Mouse (Mus musculus) cerebellum, postnatal 10 days (tissue): ENCODE measurements around the gene Tpx2.

Experiments used
- DNase-seq, 2 experiments: peaks; one replicate each; pipeline ENCODE4 v3.0.0; 2021; ENCODE audit warnings: mixed read lengths in 2 of 2

Tpx2 gene

GRCm38 (mm10) chr2:152820369-152820768 is 27.4 kb upstream of the Tpx2 start:
- DNase-seq: peak in 1 of 2 experiments; percentile 9

GRCm38 (mm10) chr2:152821023-152821422 is 26.7 kb upstream of the Tpx2 start:
- peak in 1 of 2 experiments; percentile 9 for DNase-seq

- no peak for DNase-seq
Measured at GRCm38 (mm10) chr2:152821566-152821965, 26.2 kb upstream of the Tpx2 start.

GRCm38 (mm10) chr2:152823770-152824169 is 24.0 kb upstream of the Tpx2 start:
- no peak for DNase-seq

- DNase-seq: no peak
Measured at GRCm38 (mm10) chr2:152824438-152825167, 23.2 kb upstream of the Tpx2 start.

- no peak for DNase-seq
Measured at GRCm38 (mm10) chr2:152825168-152825697, 22.5 kb upstream of the Tpx2 start.

GRCm38 (mm10) chr2:152825713-152826112 is 22.1 kb upstream of the Tpx2 start:
- no peak for DNase-seq

GRCm38 (mm10) chr2:152826481-152826880 is 21.3 kb upstream of the Tpx2 start:
- no peak for DNase-seq

- no peak for DNase-seq
Measured at GRCm38 (mm10) chr2:152827321-152828010, 20.3 kb upstream of the Tpx2 start.

- no peak for DNase-seq
Measured at GRCm38 (mm10) chr2:152828011-152828370, 19.8 kb upstream of the Tpx2 start.

GRCm38 (mm10) chr2:152828532-152828931 is 19.2 kb upstream of the Tpx2 start:
- DNase-seq: no peak

- peak; percentile 83 to 87 for DNase-seq
Measured at GRCm38 (mm10) chr2:152829367-152829881, 18.3 kb upstream of the Tpx2 start.

- peak; percentile 89 to 92 for DNase-seq
Measured at GRCm38 (mm10) chr2:152830021-152830921, 17.5 kb upstream of the Tpx2 start.

GRCm38 (mm10) chr2:152831019-152831878 is 16.5 kb upstream of the Tpx2 start, which contains the start of gene Bcl2l1:
TSS of gene Bcl2l1 (minus strand) at chr2:152831728.
- DNase-seq: peak; percentile 98 to 99

- no peak for DNase-seq
Measured at GRCm38 (mm10) chr2:152839256-152839655, 8.5 kb upstream of the Tpx2 start.

GRCm38 (mm10) chr2:152842741-152843140 is 5.0 kb upstream of the Tpx2 start:
- DNase-seq: no peak

- no peak for DNase-seq
Measured at GRCm38 (mm10) chr2:152847057-152847814, 528 bp upstream of the Tpx2 start.

- DNase-seq: no peak
Measured at GRCm38 (mm10) chr2:152848466-152848865, 702 bp downstream of the Tpx2 start.

GRCm38 (mm10) chr2:152859501-152859900 is 11.7 kb downstream of the Tpx2 start:
- DNase-seq: no peak

- no peak for DNase-seq
Measured at GRCm38 (mm10) chr2:152861891-152862290, 14.1 kb downstream of the Tpx2 start.

- no peak for DNase-seq
Measured at GRCm38 (mm10) chr2:152862638-152863037, 14.9 kb downstream of the Tpx2 start.
